Mouse (Mus musculus): ENCODE data around the gene Ikzf2. TPM values are rescaled to one million over a fixed set of nuclear protein-coding genes. Genes with fewer than 3 reads are reported as not detected.
A peak's percentile ranks its signal among the peaks of the same experiment; 100 is the strongest.

The Ikzf2 gene
- polyA plus RNA-seq, 1 experiment, result 13.6 TPM

GRCm38 (mm10) chr1:69703506-69704156, 16.6 kb upstream of the Ikzf2 start:
- DNase-seq, result no peak
- Histone ChIP-seq H3K4me1 (replicated peaks; ENCODE audit: control insufficient read depth, insufficient read depth, low read length) (no peaks in the 10 kb centered on the region), H3K4me3 (ENCODE audit: control insufficient read depth, insufficient read depth, low read length) (no peak overlapping the region), H3K36me3 (ENCODE audit: control insufficient read depth, insufficient read depth, low read length) (no peaks in the 10 kb centered on the region), H3K27ac (ENCODE audit: control insufficient read depth, insufficient read depth, low read length) (no peak overlapping the region), H3K27me3 (ENCODE audit: control insufficient read depth, insufficient read depth, low read length) (no peaks in the 10 kb centered on the region)
- 93% methylated on average over 3 of the region's 3 CpGs for WGBS
- TF ChIP-seq POLR2A (IDR thresholded peaks at IDR 0.05; ENCODE audit: control insufficient read depth, extremely low read depth, insufficient read depth, low read length, poor library complexity) (no peak), CTCF (IDR thresholded peaks at IDR 0.05; ENCODE audit: borderline replicate concordance, control insufficient read depth, extremely low read depth, insufficient read depth, low read length, poor library complexity) (no peak)

- 13% methylated on average over 6 of the region's 6 CpGs for WGBS
- H3K27ac ChIP-seq (ENCODE audit: control insufficient read depth, insufficient read depth, low read length), result no peak overlapping the region
- DNase-seq, result no peak
- H3K27me3 ChIP-seq (ENCODE audit: control insufficient read depth, insufficient read depth, low read length), result no peaks in the 10 kb centered on the region
- H3K36me3 ChIP-seq (ENCODE audit: control insufficient read depth, insufficient read depth, low read length), result no peaks in the 10 kb centered on the region
- no peak overlapping the region for H3K4me3 ChIP-seq (ENCODE audit: control insufficient read depth, insufficient read depth, low read length)
- peaks cover 2% of the 10 kb centered on the region; the same call in 1 of the 2 replicates for H3K4me1 ChIP-seq (replicated peaks; ENCODE audit: control insufficient read depth, insufficient read depth, low read length)
- TF ChIP-seq CTCF (IDR thresholded peaks at IDR 0.05; ENCODE audit: borderline replicate concordance, control insufficient read depth, extremely low read depth, insufficient read depth, low read length, poor library complexity) (no peak), POLR2A (IDR thresholded peaks at IDR 0.05; ENCODE audit: control insufficient read depth, extremely low read depth, insufficient read depth, low read length, poor library complexity) (no peak)
Measured at GRCm38 (mm10) chr1:69691946-69692345, 4.9 kb upstream of the Ikzf2 start.

- Histone ChIP-seq H3K27ac (ENCODE audit: control insufficient read depth, insufficient read depth, low read length) (no peak overlapping the region), H3K4me3 (ENCODE audit: control insufficient read depth, insufficient read depth, low read length) (no peak overlapping the region), H3K4me1 (replicated peaks; ENCODE audit: control insufficient read depth, insufficient read depth, low read length) (peaks cover 2% of the 10 kb centered on the region; the same call in 1 of the 2 replicates), H3K27me3 (ENCODE audit: control insufficient read depth, insufficient read depth, low read length) (no peaks in the 10 kb centered on the region), H3K36me3 (ENCODE audit: control insufficient read depth, insufficient read depth, low read length) (no peaks in the 10 kb centered on the region)
- peak; percentile 71 for DNase-seq
- WGBS, result under 1% methylated on average over 5 of the region's 5 CpGs
- TF ChIP-seq CTCF (IDR thresholded peaks at IDR 0.05; ENCODE audit: borderline replicate concordance, control insufficient read depth, extremely low read depth, insufficient read depth, low read length, poor library complexity) (no peak), POLR2A (IDR thresholded peaks at IDR 0.05; ENCODE audit: control insufficient read depth, extremely low read depth, insufficient read depth, low read length, poor library complexity) (no peak)
Measured at GRCm38 (mm10) chr1:69688961-69689360, 1.9 kb upstream of the Ikzf2 start.

GRCm38 (mm10) chr1:69688118-69688517, 1.1 kb upstream of the Ikzf2 start:
- no peak overlapping the region for H3K4me3 ChIP-seq (ENCODE audit: control insufficient read depth, insufficient read depth, low read length)
- no peaks in the 10 kb centered on the region for H3K27me3 ChIP-seq (ENCODE audit: control insufficient read depth, insufficient read depth, low read length)
- no peak for DNase-seq
- TF ChIP-seq CTCF (IDR thresholded peaks at IDR 0.05; ENCODE audit: borderline replicate concordance, control insufficient read depth, extremely low read depth, insufficient read depth, low read length, poor library complexity) (no peak), POLR2A (IDR thresholded peaks at IDR 0.05; ENCODE audit: control insufficient read depth, extremely low read depth, insufficient read depth, low read length, poor library complexity) (no peak)
- WGBS, result 4% methylated on average over 4 of the region's 4 CpGs
- H3K27ac ChIP-seq (ENCODE audit: control insufficient read depth, insufficient read depth, low read length), result no peak overlapping the region
- no peaks in the 10 kb centered on the region for H3K36me3 ChIP-seq (ENCODE audit: control insufficient read depth, insufficient read depth, low read length)
- H3K4me1 ChIP-seq (replicated peaks; ENCODE audit: control insufficient read depth, insufficient read depth, low read length), result peaks cover 3% of the 10 kb centered on the region; the same call in 1 of the 2 replicates

GRCm38 (mm10) chr1:69686741-69687075, 337 bp downstream of the Ikzf2 start:
- no peak for DNase-seq
- WGBS, result 1% methylated on average over 6 of the region's 6 CpGs
- Histone ChIP-seq H3K27ac (ENCODE audit: control insufficient read depth, insufficient read depth, low read length) (peak overlapping the region; percentile 46; the same call in 1 of the 2 replicates), H3K4me3 (ENCODE audit: control insufficient read depth, insufficient read depth, low read length) (peak overlapping the region; percentile 45), H3K4me1 (replicated peaks; ENCODE audit: control insufficient read depth, insufficient read depth, low read length) (0 out of 2 replicates have a peak, but pooled peaks cover 2% of the 10 kb centered on the region), H3K36me3 (ENCODE audit: control insufficient read depth, insufficient read depth, low read length) (no peaks in the 10 kb centered on the region), H3K27me3 (ENCODE audit: control insufficient read depth, insufficient read depth, low read length) (no peaks in the 10 kb centered on the region)
- TF ChIP-seq CTCF (IDR thresholded peaks at IDR 0.05; ENCODE audit: borderline replicate concordance, control insufficient read depth, extremely low read depth, insufficient read depth, low read length, poor library complexity) (no peak), POLR2A (IDR thresholded peaks at IDR 0.05; ENCODE audit: control insufficient read depth, extremely low read depth, insufficient read depth, low read length, poor library complexity) (no peak)

GRCm38 (mm10) chr1:69685890-69686490, 1.1 kb downstream of the Ikzf2 start:
- whole genome bisulfite sequencing, result under 1% methylated on average over 15 of the region's 15 CpGs
- Histone ChIP-seq H3K36me3 (ENCODE audit: control insufficient read depth, insufficient read depth, low read length) (no peaks in the 10 kb centered on the region), H3K27me3 (ENCODE audit: control insufficient read depth, insufficient read depth, low read length) (no peaks in the 10 kb centered on the region), H3K27ac (ENCODE audit: control insufficient read depth, insufficient read depth, low read length) (peak overlapping the region; percentile 84; the same call in 1 of the 2 replicates), H3K4me3 (ENCODE audit: control insufficient read depth, insufficient read depth, low read length) (peak overlapping the region; percentile 47), H3K4me1 (replicated peaks; ENCODE audit: control insufficient read depth, insufficient read depth, low read length) (0 out of 2 replicates have a peak, but pooled peaks cover 2% of the 10 kb centered on the region)
- TF ChIP-seq CTCF (IDR thresholded peaks at IDR 0.05; ENCODE audit: borderline replicate concordance, control insufficient read depth, extremely low read depth, insufficient read depth, low read length, poor library complexity) (no peak), POLR2A (IDR thresholded peaks at IDR 0.05; ENCODE audit: control insufficient read depth, extremely low read depth, insufficient read depth, low read length, poor library complexity) (no peak)
- DNase-seq, result no peak
